Mouse (Mus musculus) heart, postnatal 0 days (tissue): ENCODE results near the gene Nynrin.

Experiments
- CTCF ChIP-seq: IDR thresholded peaks from 2 replicates; pipeline ENCODE4 v1.5.1; 2016; ENCODE audit warnings: antibody characterized with exemption, control low read depth, low read depth
- EP300 ChIP-seq: IDR thresholded peaks from 2 replicates; pipeline ENCODE4 v1.6.1; 2016; ENCODE audit warnings: antibody characterized with exemption, low read depth

- TF ChIP-seq CTCF (no peak), EP300 (no peak)
Observed at GRCm38 (mm10) chr14:55819845-55820405, 33.9 kb upstream of the Nynrin start.
